Mouse (Mus musculus) embryo, embryonic 9.5 days (tissue): ENCODE measurements at regions not wholly inside any gene's neighbourhood (a gene's known extent, or its start where the extent isn't known, plus 50 kb on each side); places are given as distances from the start of the nearest gene placed in this dataset.
"Not testable (repeated sequence)": the region's sequence is repeated elsewhere in the genome, so short reads cannot be mapped to it uniquely, and the experiment has no call there.

Experiments
- DNase-seq: peaks from one replicate; pipeline ENCODE4 v3.0.0-alpha.2; 2017; ENCODE audit errors: extremely low spot score

DNA sequence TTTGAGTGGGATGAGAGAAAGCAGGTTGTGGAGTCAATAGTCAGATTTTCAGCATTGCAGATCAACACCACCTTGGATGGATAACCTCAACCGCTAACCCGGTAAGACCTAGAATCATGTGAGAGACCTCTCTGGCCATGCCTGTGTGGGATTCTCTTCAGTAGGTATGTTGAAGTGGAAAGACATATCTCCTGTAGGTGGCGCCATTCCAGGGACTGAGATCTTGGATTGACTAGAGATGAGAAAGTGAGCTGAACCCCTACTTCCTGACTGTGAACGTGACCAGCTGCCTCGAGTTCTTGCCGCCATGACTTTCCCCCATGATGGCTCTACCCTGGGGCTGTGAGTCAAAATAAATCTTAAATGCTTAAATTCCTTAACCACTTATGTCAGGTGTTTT is 102.7 kb downstream of the Eva1a start:
- DNase-seq: no peak

DNA sequence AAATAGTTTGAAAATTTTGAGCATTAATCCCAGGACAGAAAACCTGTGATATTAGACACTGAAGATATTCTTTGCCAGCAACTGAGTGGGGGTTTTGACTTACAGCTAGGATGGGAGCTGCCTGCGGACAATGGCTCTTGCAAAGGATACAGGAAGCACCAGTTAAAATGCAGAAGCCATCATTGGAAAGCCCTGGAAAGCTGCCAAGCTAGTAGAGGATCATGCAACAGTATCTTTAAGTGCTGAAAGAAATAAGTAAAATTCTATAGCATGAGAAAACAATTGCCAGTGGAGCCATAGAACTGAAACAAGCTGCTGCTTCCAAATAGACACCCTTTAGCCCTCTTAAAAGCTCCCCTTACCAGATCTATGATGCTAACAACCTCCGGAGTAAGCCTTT is 109.2 kb downstream of the Eva1a start:
- DNase-seq: no peak

DNA sequence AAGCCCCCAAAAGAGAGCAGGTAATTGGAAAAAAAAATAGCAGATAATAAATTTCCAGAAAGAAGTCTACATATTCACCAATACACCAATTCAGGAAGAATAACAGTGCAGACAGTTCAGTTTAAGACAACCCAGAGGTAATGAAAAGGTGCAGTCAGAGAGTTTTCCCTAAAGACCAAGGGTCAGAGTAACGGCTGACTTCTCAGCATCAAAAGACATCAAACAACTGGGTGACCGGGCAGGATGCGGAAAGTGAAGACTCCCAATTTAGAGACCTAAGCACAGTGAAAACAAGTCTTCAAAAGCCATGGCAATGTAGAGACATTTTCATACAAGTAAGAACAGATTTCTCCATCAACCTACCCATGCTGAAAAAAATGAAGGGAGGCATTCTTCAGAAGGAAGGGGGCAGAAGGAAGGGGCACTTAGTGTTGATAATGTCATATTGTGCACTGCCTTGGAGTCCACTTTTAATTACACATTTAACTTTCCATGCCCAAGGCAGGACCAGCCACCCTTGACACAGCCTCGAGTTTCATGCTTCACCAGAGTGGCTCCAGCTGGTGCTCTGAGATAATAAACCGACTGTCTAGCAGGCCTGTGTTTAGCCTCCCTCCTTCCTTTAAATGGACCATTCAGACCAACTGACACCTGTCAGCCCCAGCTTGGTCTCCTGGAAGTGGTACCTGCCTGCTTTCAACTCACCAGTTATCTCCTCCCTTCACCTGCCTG is 129.7 kb downstream of the Eva1a start:
- DNase-seq: no peak

DNA sequence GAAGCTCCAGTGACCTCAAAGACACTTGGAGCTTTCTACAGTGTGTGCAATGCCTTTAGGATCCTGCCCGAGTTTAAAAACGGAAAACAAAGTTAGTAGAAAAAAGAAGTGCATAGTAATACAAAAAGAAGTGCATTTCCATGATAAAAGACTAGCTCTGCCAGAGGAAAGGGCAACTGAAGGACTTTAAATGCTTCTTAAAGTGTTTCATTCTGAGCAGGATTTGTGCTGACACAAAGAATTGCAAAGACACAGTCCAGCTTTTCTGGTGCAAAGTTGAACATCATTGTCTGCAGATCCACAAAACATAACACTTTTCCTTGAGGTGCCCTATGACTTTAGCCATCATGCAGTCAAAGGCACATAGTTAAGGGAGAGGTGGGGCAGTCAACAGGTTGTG is 134.1 kb downstream of the Eva1a start:
- DNase-seq: no peak

DNA sequence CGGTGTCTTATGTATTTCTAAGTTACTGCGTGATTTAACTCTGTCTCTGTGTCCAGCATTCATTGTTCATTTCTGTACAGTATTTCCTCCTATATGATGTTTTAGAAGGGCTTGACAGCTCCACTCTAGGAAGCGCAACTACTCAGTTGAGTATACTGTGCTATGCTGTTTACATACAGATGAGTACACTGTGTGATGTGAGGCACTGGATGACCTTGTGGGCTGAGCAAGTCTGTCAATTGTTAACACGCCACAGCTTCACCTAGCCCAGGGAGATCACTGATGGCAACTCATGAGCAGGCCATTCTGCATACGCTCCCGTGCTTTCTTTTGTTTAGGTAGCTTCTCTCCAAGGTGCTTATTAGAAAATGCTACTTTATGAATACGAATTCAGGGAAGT is 159.3 kb downstream of the Eva1a start:
- no peak for DNase-seq

DNA sequence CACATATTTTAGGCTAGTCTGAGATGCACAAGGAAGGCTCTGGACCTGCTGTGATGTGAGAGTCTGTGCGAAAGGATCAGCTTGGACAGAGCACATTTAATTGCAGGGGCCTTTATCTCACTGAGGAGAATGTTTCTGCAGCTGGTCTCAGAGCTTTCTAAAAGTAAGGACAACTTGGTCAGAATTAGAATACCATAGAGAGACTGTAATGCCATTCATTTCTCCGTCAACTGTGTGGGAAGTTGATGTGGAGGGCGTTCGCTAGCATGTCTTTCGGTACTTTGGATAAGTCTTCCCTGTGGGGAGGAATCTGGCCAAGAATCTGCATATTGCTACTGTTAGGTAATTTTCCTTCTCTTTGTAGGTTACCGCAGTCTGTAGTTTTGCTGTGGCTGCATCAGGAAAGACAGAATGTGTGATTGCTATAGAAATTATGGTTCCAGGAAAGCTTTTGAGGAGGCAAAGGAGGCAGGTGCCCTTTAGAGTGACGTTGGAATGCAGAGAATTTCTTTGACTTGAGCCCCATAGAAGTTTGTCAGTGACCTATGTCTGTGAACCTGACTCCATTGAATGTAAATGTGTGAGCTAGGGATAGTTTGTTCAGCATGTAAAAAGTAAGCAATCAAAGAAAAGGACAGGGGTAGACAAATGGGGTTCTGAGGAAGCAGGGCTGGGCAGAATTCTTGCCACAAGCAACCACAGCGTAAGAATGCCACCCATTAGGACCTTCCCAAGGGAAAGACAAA is 164.2 kb downstream of the Eva1a start:
- peak; percentile 4 for DNase-seq

DNA sequence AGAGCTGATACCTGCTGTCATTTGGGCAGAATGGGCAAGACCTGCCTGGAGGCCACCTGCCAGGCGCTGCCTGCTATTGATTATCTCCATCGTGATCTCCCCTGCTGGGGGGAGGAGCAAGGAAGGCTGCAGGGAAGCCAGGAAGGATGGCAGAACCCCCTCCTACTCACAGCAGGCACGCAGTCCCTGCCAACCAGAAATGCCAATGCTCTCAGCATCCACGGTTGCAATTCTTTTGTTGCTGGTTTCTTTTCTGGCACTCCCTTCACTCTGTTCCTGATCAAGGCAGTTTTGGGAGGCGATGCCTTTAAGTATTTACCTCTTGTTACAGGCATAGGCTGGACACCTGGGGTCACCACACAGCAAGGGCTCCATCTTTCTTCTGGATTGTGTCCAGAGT is 164.3 kb upstream of the Tacr1 start:
- DNase-seq: no peak

DNA sequence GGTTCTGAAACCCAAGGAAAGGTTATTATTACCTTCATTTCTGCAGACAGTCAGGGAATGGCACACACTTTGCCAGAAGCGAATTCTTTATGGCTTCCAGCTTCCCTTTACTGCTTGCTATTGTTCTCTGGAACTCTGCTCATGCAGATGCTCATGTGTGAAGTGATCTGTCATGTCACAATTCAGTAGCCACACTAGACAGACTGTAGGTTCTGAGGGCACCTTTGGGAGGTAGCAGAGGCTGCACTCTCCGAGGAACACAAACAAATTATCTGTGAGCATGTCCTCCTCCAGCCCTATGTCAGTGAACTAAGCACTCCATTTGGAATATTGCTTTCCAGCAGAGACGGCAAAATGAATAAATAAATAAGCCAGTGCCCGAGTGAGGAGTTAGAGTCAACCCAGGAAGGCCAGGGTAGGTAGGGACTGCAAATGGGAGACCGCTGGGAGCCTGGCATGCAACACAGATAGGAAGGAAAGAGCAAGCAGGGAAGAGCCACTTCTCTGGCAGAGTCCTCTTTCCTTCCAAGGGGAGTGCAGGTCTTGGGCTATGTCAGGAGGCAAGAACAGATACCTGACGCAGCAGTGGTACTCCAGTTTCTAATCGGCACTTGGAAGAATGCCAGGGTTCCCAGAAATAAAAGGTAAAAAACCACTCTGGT is 161.4 kb upstream of the Tacr1 start:
- DNase-seq: no peak

DNA sequence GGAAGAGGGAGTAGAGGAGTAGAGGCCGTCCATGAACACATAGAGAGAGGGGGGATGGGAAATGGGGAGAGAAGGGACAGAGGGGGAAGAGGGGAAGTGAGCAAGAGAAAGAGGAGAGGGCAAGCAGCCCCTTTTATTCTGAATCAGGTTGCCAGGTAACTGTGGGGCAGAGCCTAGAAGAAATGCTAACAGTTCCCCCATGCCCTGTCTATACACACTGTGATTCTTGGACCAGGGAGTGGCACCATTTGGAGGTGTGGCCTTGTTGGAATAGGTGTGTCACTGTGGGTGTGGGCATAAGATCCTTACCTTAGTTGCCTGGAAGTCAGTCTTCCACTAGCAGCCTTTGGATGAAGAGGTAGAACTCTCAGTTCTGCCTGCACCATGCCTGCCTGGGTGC is 154.5 kb upstream of the Tacr1 start:
- DNase-seq: not testable (repeated sequence)

DNA sequence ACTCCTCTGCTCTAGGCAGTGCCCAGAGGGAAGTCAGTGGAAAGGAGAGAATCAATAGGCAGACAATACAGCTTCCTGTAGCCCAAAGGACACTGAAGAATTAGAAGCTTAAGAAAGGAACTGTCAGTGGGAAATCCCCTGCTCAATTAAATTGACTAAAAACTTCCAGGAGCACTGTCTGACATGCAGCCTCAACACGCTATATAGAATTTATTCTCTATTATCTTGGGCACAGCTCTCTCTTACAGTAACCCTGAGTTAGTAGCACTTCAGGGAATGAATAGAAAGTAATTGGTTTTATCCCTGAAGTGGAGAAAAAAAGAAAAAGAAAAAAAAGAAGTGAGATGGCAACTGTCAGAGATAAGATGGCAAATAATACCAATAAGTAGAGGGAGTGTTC is 117.6 kb upstream of the Tacr1 start:
- DNase-seq: no peak

DNA sequence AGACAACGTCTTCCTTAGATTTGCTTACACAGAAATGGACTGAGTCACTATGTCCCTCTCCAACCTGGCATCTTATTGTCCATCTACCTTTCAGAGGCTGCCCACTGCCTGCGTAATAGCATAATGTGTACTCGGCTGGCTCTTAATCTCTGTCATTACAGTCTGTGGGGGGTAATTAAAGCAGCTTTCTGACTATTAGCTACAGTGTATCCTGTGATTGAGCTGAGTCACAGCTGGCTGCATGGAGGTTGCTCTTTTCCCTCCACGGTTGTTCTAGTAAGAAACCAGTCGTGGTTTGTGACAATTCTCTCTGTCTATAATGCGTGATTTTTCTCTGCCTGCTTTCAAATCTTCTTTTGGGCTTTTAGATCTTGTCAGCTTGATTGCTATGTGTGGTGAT is 116.9 kb upstream of the Tacr1 start:
- DNase-seq: no peak

DNA sequence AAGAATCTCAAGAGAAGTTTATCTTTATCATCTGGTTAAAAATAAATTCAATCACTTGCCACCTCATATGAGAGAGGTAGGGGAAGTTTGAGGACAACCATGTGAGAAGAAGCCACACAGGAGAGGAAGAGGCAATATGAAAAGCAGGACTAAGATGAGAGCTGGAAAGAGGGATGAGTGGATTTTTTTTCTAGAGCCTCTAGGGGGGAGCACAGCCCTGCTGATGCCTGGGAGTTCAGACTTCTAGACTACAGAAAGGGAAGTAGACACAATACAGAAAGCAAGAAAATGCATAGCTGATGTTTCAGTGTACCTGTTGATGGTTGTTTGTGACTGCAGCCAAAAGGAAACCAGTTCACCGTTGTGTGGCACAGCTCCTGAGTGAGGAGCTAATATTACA is 108.6 kb upstream of the Tacr1 start:
- DNase-seq: no peak

DNA sequence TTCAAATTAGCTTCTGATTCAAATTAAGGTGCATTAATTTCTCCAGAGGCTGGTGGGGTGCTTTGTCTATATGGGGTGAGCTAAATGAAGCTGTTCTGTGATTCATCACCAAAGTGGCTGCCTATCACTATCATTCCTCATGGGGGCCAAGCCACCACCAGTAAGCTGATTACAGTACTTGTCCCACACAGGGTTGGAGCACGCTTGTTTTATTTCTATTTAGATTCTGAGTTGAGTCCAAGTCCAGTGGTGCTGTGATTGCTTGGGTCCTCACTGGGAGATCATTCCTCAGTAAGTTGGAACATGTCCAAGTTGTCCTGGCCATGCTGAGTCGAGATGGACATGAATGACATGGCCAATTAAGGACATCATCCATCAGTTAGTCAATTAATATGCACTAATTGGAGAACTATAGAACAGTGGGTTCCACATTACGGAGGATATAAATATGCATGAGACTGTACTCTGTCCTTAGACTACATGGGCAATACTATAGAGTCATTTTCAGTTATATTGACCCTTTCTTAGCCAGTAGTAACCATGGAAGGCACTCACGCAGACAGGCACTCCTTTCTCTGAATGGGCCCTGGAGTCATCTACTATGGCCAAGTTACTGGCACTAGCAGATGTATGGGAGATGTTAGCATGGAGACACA is 105.3 kb upstream of the Tacr1 start:
- no peak for DNase-seq

DNA sequence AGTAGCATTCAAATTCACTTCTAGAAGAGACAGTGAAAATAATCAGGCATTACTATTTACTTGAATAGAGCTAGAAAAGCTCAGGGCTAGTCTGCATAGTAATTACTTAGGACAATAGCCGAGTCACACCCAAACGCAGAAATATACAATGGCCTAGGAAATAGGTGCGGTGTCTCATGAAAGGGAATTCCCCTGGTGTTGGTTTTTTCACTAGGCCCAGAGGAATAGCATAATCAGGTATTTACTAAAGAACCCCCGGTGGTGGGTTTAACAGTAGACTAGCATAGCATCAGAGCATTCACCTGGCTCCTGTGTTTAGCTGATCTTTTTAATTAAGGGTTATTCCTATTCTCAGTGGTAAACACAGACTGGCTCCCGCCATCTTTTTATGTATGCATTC is 99.9 kb upstream of the Tacr1 start:
- not testable (repeated sequence) for DNase-seq

DNA sequence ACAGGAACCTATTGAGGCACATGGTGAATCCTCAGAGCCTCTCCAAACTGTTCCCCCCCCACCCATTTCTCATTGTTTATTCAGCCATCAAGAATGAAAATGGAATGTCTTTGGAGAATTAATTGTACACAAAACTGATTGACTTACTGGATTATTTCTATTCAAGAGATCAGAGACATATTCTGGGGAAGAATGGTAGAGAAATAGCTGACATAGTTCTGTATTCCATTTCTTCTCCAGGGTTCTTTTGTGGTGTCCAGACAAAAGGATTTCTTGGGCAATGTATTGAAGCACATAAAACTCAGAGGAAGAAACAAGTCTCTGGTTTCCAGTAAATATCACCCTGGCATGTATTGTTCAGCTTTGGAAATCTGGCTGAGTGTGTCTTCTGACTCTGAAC is 88.4 kb upstream of the Tacr1 start:
- no peak for DNase-seq
